Mouse (Mus musculus): ENCODE data around the gene Evc.
A peak's percentile ranks its signal among the peaks of the same experiment; 100 is the strongest.

Gene Evc

GRCm38 (mm10) chr5:37242360-37243168 is 94.1 kb downstream of the Evc start:
- no peak for DNase-seq (ENCODE audit: low read depth, low spot score)

DNA sequence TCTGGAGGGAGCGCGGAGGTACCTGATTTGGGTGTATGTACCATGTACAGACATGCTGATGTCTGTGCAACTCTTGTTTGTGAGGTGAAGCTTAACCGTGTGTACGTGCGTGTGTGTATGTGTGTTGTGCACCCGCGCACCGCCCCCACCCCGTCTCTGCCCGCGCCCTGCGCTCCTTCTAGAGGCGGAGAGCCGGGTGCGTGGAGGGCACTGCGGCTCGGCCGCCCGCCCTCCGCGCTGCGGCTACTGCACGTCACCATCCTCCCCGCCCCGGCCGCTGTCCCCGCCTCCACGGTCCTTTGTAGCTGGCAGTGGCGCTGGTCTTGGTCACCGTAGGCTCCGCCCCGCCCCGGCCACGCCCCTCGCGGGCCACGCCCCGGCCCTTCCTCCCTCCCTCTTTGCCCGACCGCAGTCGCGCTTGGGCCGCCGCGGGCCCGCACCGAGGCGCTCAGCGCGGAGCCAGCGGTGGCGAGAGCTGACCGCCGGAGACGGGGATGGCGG is 95.0 kb downstream of the Evc start, which contains the start of gene Crmp1:
TSS of gene Crmp1 (plus strand) at position 290 of the 501 bp plus-strand sequence.
- peak; percentile 78 for DNase-seq (ENCODE audit: low read depth, low spot score)

DNA sequence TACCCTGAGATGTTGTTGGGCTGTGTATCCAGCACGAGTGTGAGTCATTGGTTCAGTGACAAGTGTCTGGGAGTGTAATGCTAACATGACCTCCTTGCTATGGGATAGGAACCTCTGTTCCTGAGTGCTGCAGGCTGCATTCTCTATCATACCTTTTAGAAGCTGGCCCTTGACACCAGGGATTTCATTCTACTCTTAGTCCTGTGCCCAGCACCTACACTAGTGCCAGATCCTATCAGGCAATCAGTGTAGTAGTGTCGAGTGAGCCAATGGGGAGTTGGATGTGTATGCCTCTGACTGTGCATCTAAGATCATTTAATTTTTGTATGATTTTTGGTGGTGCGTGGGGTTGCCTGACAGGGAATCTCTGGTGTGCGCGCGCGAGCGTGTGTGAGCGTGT is 95.5 kb downstream of the Evc start:
- DNase-seq (ENCODE audit: low read depth, low spot score): no peak

GRCm38 (mm10) chr5:37240550-37240949 is 96.1 kb downstream of the Evc start:
- peak; percentile 79 for DNase-seq (ENCODE audit: low read depth, low spot score)
